Mouse (Mus musculus) brain, embryonic 18.5 days (tissue): Measurements from ENCODE around the gene Slit3.

Experiments used
- DNase-seq: peaks from one replicate; pipeline ENCODE4 v3.0.0-alpha.2; 2012; ENCODE audit warnings: low read depth, low spot score

Gene Slit3

GRCm38 (mm10) chr11:35454191-35454725, 333.2 kb downstream of the Slit3 start:
- no peak for DNase-seq

DNA sequence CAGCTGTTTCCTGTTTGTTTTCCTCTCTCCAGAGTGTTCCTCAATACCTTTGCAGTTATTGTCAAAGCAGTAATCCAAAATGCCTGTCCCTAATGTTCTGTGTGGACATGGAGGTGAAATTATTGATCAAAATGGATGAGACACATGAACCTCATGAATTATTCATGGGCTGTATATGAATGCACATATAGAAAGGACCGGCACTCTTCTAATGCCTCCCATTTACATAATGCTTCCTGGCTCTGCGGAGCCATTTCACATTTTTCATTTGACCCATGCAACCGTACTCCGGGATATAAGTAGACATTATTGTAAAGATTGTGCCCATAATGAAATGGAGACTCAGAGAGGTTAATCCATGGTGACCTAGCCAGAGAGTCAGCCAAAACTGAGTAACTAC, 333.8 kb downstream of the Slit3 start:
- DNase-seq, result no peak

DNA sequence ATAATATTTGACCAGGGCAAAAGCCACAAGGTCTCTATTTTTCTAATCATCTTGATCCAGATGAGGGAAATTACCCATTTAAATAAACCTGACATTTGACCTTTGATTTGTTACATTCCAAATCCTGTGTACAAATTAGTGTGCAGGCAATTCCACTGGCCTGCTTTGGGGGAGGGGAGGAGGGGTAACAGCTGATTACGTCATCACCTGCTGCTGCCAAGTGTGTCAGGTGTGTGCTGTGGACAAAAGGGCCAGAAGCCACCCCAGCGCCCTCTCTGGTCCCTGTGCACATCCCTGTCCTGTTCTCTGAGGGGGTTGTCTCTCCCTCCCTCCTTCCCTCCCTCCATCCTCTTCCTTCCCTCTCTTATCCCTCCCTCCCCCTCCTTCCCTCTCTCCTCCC, 337.0 kb downstream of the Slit3 start:
- DNase-seq, result no peak

GRCm38 (mm10) chr11:35466701-35467100, 345.7 kb downstream of the Slit3 start:
- DNase-seq, result no peak

GRCm38 (mm10) chr11:35468847-35469246, 347.8 kb downstream of the Slit3 start:
- no peak for DNase-seq

- no peak for DNase-seq
Observed at GRCm38 (mm10) chr11:35469940-35470339, 348.9 kb downstream of the Slit3 start.

- DNase-seq, result no peak
Observed at GRCm38 (mm10) chr11:35470853-35471252, 349.8 kb downstream of the Slit3 start.

GRCm38 (mm10) chr11:35472842-35473616, 352.0 kb downstream of the Slit3 start:
- no peak for DNase-seq

DNA sequence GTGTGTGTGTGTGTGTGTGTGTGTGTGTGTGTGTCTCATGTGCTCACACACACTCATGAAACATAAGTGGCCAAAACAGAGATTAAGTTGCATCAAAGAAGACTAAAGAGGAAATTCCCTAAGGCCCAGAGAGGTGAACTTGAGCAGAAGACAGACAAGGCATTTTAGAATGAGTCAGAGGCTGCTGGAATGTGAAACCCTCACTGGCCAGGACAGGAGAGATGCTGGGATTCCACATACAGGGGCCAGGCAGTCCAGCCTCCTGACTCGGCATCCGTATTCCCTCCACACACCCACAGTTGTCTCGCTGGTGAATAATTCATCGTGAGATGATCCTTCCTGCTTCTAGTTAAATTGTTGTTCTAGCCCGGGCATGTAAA, 352.6 kb downstream of the Slit3 start:
- DNase-seq, result no peak

GRCm38 (mm10) chr11:35480146-35480545, 359.1 kb downstream of the Slit3 start:
- DNase-seq, result no peak

GRCm38 (mm10) chr11:35481611-35482363, 360.8 kb downstream of the Slit3 start:
- no peak for DNase-seq

- DNase-seq, result no peak
Observed at GRCm38 (mm10) chr11:35487966-35488365, 366.9 kb downstream of the Slit3 start.

GRCm38 (mm10) chr11:35491701-35492100, 370.7 kb downstream of the Slit3 start:
- no peak for DNase-seq

DNA sequence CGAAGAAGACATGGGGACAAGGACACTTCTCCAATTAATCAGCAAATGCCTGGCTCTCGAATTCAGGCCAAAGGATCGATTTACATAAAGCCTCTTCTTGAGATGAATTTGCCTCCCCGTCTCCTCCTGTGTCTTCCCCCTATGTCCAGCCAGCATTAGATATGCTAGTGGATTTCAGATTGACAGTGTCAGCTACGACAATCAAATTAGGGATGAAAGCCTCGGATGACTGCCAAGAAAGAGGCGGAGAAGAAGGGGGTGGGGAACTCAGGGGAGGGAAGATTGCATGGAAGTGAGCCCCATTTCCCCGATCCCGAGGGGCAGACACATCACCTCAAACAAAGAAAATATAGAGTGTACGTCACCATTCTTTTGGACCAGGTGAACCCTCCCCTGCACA, 375.9 kb downstream of the Slit3 start:
- no peak for DNase-seq

GRCm38 (mm10) chr11:35497961-35498360, 376.9 kb downstream of the Slit3 start:
- no peak for DNase-seq

GRCm38 (mm10) chr11:35502128-35502527, 381.1 kb downstream of the Slit3 start:
- no peak for DNase-seq

GRCm38 (mm10) chr11:35504051-35504450, 383.0 kb downstream of the Slit3 start:
- DNase-seq, result no peak

DNA sequence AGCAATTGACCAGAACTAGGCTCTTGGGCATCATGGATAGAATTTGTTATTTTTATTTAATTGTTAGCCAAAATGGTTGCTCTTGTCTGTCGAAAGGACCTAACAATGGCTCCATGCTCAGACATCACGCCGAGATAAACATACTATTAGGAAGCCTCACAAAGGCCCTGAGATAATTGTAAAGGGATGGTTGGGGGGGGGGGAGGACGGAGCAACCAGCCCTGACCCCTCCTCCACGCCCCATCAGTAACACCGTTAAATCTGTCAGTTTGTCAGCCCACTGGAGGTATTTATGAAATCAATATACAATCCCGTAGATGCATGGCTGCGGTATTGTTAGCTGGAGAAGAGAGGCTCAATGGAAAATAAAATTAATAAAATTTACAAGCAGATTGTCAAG, 383.9 kb downstream of the Slit3 start:
- no peak for DNase-seq

GRCm38 (mm10) chr11:35505316-35505715, 384.3 kb downstream of the Slit3 start:
- DNase-seq, result no peak

- DNase-seq, result no peak
Observed at GRCm38 (mm10) chr11:35505817-35506216, 384.8 kb downstream of the Slit3 start.

DNA sequence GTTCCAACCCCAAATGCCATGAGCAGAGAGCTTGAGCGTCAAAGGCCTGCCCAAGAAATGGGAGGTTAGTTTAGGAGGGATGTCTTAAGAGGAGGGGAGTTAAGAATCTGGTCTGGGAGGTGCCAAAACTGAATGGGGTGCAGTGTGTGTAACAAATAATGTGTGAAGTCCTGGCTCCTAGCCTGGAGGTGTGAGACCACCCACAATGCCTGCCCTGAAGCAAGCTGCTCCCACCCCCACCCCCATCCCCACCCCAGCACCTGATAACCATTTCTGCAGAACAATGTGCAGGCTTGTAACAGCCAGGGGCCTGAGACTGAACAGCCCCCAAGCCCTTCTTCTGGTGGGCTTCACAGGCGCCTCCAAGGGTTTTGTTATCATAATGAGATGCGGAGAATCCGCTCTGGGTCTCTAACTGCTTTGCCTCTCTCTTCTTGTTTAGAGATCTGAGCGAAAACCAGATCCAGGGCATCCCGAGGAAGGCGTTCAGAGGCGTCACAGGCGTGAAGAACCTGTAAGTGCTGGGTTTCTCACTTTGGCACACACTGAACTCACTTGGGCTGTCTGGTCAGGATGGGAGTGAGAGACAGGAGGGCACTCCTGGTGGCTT, 386.9 kb downstream of the Slit3 start:
- DNase-seq, result no peak

- no peak for DNase-seq
Observed at GRCm38 (mm10) chr11:35512686-35513085, 391.7 kb downstream of the Slit3 start.
